Mouse (Mus musculus) cerebellum, postnatal 4 days (tissue): ENCODE results near the gene Pou6f2.

Experiments used
- DNase-seq, 2 experiments: peaks; one replicate each; pipeline ENCODE4 v3.0.0; 2022; ENCODE audit warnings: low spot score in 2 of 2, mixed read lengths in 1 of 2

The Pou6f2 gene

GRCm38 (mm10) chr13:18218566-18219234, 178.8 kb downstream of the Pou6f2 start:
- peak; percentile 27 to 61 for DNase-seq

- DNase-seq = no peak
Measured at GRCm38 (mm10) chr13:18211242-18211641, 186.2 kb downstream of the Pou6f2 start.

GRCm38 (mm10) chr13:18204476-18205250, 192.8 kb downstream of the Pou6f2 start:
- DNase-seq = peak in 1 of 2 experiments; percentile 17

GRCm38 (mm10) chr13:18174003-18174402, 223.5 kb downstream of the Pou6f2 start:
- peak in 1 of 2 experiments; percentile 48 for DNase-seq

- DNase-seq = peak in 1 of 2 experiments; percentile 20
Measured at GRCm38 (mm10) chr13:18173021-18173420, 224.5 kb downstream of the Pou6f2 start.

- DNase-seq = no peak
Measured at GRCm38 (mm10) chr13:18172334-18172733, 225.2 kb downstream of the Pou6f2 start.

- no peak for DNase-seq
Measured at GRCm38 (mm10) chr13:18164182-18164581, 233.3 kb downstream of the Pou6f2 start.

GRCm38 (mm10) chr13:18160566-18160965, 236.9 kb downstream of the Pou6f2 start:
- DNase-seq = no peak

- no peak for DNase-seq
Measured at GRCm38 (mm10) chr13:18153949-18154582, 243.4 kb downstream of the Pou6f2 start.

- no peak for DNase-seq
Measured at GRCm38 (mm10) chr13:18133646-18134045, 263.8 kb downstream of the Pou6f2 start.

- DNase-seq = no peak
Measured at GRCm38 (mm10) chr13:18133193-18133592, 264.3 kb downstream of the Pou6f2 start.

- DNase-seq = no peak
Measured at GRCm38 (mm10) chr13:18131324-18131723, 266.2 kb downstream of the Pou6f2 start.

GRCm38 (mm10) chr13:18129697-18130096, 267.8 kb downstream of the Pou6f2 start:
- DNase-seq = no peak

- DNase-seq = no peak
Measured at GRCm38 (mm10) chr13:18128826-18129225, 268.7 kb downstream of the Pou6f2 start.

GRCm38 (mm10) chr13:18128053-18128452, 269.4 kb downstream of the Pou6f2 start:
- DNase-seq = no peak

- no peak for DNase-seq
Measured at GRCm38 (mm10) chr13:18126111-18126510, 271.4 kb downstream of the Pou6f2 start.

- peak in 1 of 2 experiments; percentile 49 for DNase-seq
Measured at GRCm38 (mm10) chr13:18125226-18126000, 272.1 kb downstream of the Pou6f2 start.

- DNase-seq = peak; percentile 51 to 70
Measured at GRCm38 (mm10) chr13:18124368-18124767, 273.1 kb downstream of the Pou6f2 start.

- peak in 1 of 2 experiments; percentile 26 for DNase-seq
Measured at GRCm38 (mm10) chr13:18120406-18120805, 277.1 kb downstream of the Pou6f2 start.

GRCm38 (mm10) chr13:18081443-18082119, 315.9 kb downstream of the Pou6f2 start:
- no peak for DNase-seq
